Mouse (Mus musculus) CH12.LX (cell line): ENCODE data around the gene Lhpp. TPM values are rescaled to one million over a fixed set of nuclear protein-coding genes. Genes with fewer than 3 reads are reported as not detected.

Experiments
- DNase-seq: peaks from one replicate; pipeline ENCODE4 v3.0.0-alpha.2; 2013; ENCODE audit errors: extremely low read depth
- H3K27ac ChIP-seq: 2 replicates; pipeline ENCODE4 v1.5.1; 2012; ENCODE audit warnings: low read depth, mild to moderate bottlenecking, control low read depth, moderate library complexity; ENCODE audit not compliant: insufficient read depth
- H3K27me3 ChIP-seq: replicated peaks from 2 replicates; pipeline ENCODE3; 2012; ENCODE audit warnings: inconsistent platforms
- H3K36me3 ChIP-seq, 2 experiments: replicated peaks in 1 of 2; 2 replicates each; pipeline versions ENCODE3 to v1.6.1; 2012; ENCODE audit warnings: inconsistent platforms in 1 of 2, low read length in 1 of 2, mild to moderate bottlenecking in 1 of 2, mixed read lengths in 1 of 2, moderate library complexity in 1 of 2; ENCODE audit not compliant: control insufficient read depth in 1 of 2, insufficient read depth in 1 of 2
- H3K4me1 ChIP-seq, 2 experiments: 2 replicates each; pipeline ENCODE4 v1.6.1; 2012; ENCODE audit warnings: inconsistent platforms in 1 of 2, moderate library complexity in 1 of 2; ENCODE audit not compliant: insufficient read depth in 2 of 2, control insufficient read depth in 1 of 2
- H3K4me2 ChIP-seq: 2 replicates; pipeline ENCODE4 v1.6.1; 2012; ENCODE audit warnings: low read depth, mild to moderate bottlenecking, control low read depth; ENCODE audit not compliant: poor library complexity, insufficient read depth, severe bottlenecking
- H3K4me3 ChIP-seq, 3 experiments: fragments of 150-350 bp in 1 of 3; sonication (generic) in 1 of 3; replicated peaks in 1 of 3; 2 replicates each; pipeline versions ENCODE3 to v1.5.1; 2011 to 2012; ENCODE audit warnings: low read depth in 2 of 3, low read length in 2 of 3, mild to moderate bottlenecking in 2 of 3, moderate library complexity in 2 of 3, control low read depth in 1 of 3, improper control_type of control experiment in 1 of 3, inconsistent platforms in 1 of 3, mixed read lengths in 1 of 3; ENCODE audit not compliant: poor library complexity in 1 of 3
- H3K79me2 ChIP-seq: replicated peaks from 2 replicates; pipeline ENCODE4 v1.6.1; 2012; ENCODE audit warnings: mild to moderate bottlenecking, moderate library complexity; ENCODE audit not compliant: control insufficient read depth, poor library complexity, insufficient read depth, severe bottlenecking; ENCODE audit errors: extremely low read depth
- H3K9ac ChIP-seq: 2 replicates; pipeline ENCODE4 v1.6.1; 2012; ENCODE audit warnings: low read depth, mild to moderate bottlenecking, control low read depth, moderate library complexity; ENCODE audit not compliant: insufficient read depth
- H3K9me3 ChIP-seq: replicated peaks from 2 replicates; pipeline ENCODE3; 2012; ENCODE audit warnings: low read length, inconsistent platforms, mixed read lengths
- CHD2 ChIP-seq: IDR thresholded peaks from 2 replicates; pipeline ENCODE4 v1.6.1; 2011; ENCODE audit warnings: low read length, improper control_type of control experiment
- CTCF ChIP-seq, 2 experiments: IDR thresholded peaks in 1 of 2; conservative IDR thresholded peaks in 1 of 2; 2 replicates each; pipeline ENCODE4 v1.5.1; 2011 to 2012; ENCODE audit warnings: low read depth in 2 of 2, low read length in 2 of 2, improper control_type of control experiment in 1 of 2, inconsistent platforms in 1 of 2, mild to moderate bottlenecking in 1 of 2, moderate library complexity in 1 of 2
- E2F4 ChIP-seq: IDR thresholded peaks from 2 replicates; pipeline ENCODE4 v1.6.1; 2011; ENCODE audit warnings: low read depth, low read length, improper control_type of control experiment; ENCODE audit not compliant: insufficient replicate concordance
- ETS1 ChIP-seq: conservative IDR thresholded peaks from 2 replicates; pipeline ENCODE4 v1.6.1; 2012; ENCODE audit warnings: low read depth, mild to moderate bottlenecking, inconsistent platforms, low read length, improper control_type of control experiment, moderate library complexity
- GABPA ChIP-seq: IDR thresholded peaks from 2 replicates; pipeline ENCODE4 v1.6.1; 2012; ENCODE audit warnings: low read depth, low read length, improper control_type of control experiment, inconsistent platforms; ENCODE audit not compliant: insufficient replicate concordance
- IRF4 ChIP-seq: IDR thresholded peaks from 2 replicates; pipeline ENCODE4 v1.6.1; 2014; ENCODE audit warnings: low read depth, mild to moderate bottlenecking, inconsistent platforms, low read length, improper control_type of control experiment
- JUND ChIP-seq: conservative IDR thresholded peaks from 2 replicates; pipeline ENCODE4 v1.6.1; 2011; ENCODE audit warnings: low read depth, low read length, improper control_type of control experiment
- MAZ ChIP-seq: IDR thresholded peaks from 2 replicates; pipeline ENCODE4 v1.6.1; 2012; ENCODE audit warnings: low read depth, mild to moderate bottlenecking, inconsistent platforms, low read length, improper control_type of control experiment, moderate library complexity
- MEF2A ChIP-seq: IDR thresholded peaks from 2 replicates; pipeline ENCODE4 v1.6.1; 2014; ENCODE audit warnings: low read depth, mild to moderate bottlenecking, inconsistent platforms, low read length, improper control_type of control experiment, borderline replicate concordance
- NRF1 ChIP-seq: IDR thresholded peaks from 2 replicates; pipeline ENCODE4 v1.6.1; 2014; ENCODE audit warnings: low read depth, mild to moderate bottlenecking, inconsistent platforms, low read length, improper control_type of control experiment, moderate library complexity
- PAX5 ChIP-seq: IDR thresholded peaks from 2 replicates; pipeline ENCODE4 v1.6.1; 2012; ENCODE audit warnings: low read length, inconsistent platforms, mixed read lengths
- RAD21 ChIP-seq: IDR thresholded peaks from 2 replicates; pipeline ENCODE4 v1.6.1; 2011; ENCODE audit warnings: low read depth, mild to moderate bottlenecking, low read length, improper control_type of control experiment, moderate library complexity
- RCOR1 ChIP-seq: conservative IDR thresholded peaks from 2 replicates; pipeline ENCODE4 v1.6.1; 2012; ENCODE audit warnings: low read depth, mild to moderate bottlenecking, inconsistent platforms, low read length, improper control_type of control experiment
- SIN3A ChIP-seq: IDR thresholded peaks from 2 replicates; pipeline ENCODE4 v1.6.1; 2012; ENCODE audit warnings: low read length, improper control_type of control experiment, inconsistent platforms
- SMC3 ChIP-seq: IDR thresholded peaks from 2 replicates; pipeline ENCODE4 v1.6.1; 2011; ENCODE audit warnings: low read depth, low read length, improper control_type of control experiment
- TBP ChIP-seq: conservative IDR thresholded peaks from 2 replicates; pipeline ENCODE4 v1.6.1; 2011; ENCODE audit warnings: low read depth, low read length, improper control_type of control experiment
- ZC3H11A ChIP-seq: IDR thresholded peaks from 2 replicates; pipeline ENCODE4 v1.6.1; 2012; ENCODE audit warnings: low read depth, mild to moderate bottlenecking, inconsistent platforms, low read length, improper control_type of control experiment
- ZNF384 ChIP-seq: IDR thresholded peaks from 2 replicates; pipeline ENCODE4 v1.6.1; 2012; ENCODE audit warnings: low read depth, low read length, improper control_type of control experiment, inconsistent platforms
- dilution Hi-C: fragments of 300-500 bp; cut with MboI; formaldehyde crosslinking; loops from 2 replicates; pipeline ENCODE4 v1.14.3; 2020; ENCODE audit warnings: low sequenced_read_pairs; ENCODE audit not compliant: extremely low pct_unique_long_range_greater_than_20kb, extremely low pct_ligation_motif_present
- in situ Hi-C: fragments of 300-500 bp; cut with MboI; formaldehyde crosslinking; loops from 3 replicates; pipeline ENCODE4 v1.14.3; 2019; ENCODE audit warnings: low sequenced_read_pairs, low pct_ligation_motif_present, low pct_unique_long_range_greater_than_20kb, mixed read lengths
- polyA plus RNA-seq: library from polyadenylated mRNA; unstranded; fragments of >175 nt; gene quantifications from 2 replicates; pipeline ENCODE4 v1.2.1, GENCODE M21; 2012; ENCODE audit warnings: low read depth; ENCODE audit not compliant: insufficient read length
- total RNA-seq, 2 experiments: library from RNA; depleted of rRNA; stranded (reverse); fragments of 300-350 nt in 1 of 2; fragments of >200 nt in 1 of 2; gene quantifications; 2 replicates each; pipeline ENCODE4 v1.2.3; 2012 to 2014

Gene Lhpp
- total and polyA plus RNA-seq, 3 experiments, result 7.8 to 15.4 (median 14.6) TPM

GRCm38 (mm10) chr7:132705130-132705529 is 94.7 kb downstream of the Lhpp start:
- Histone ChIP-seq H3K9me3 (no peaks in the 10 kb centered on the region), H3K9ac (no peak overlapping the region), H3K36me3 (peaks cover 0 to 4% of the 10 kb centered on the region in 2 experiments), H3K79me2 (no peaks in the 10 kb centered on the region), H3K4me3 (no peak overlapping the region), H3K27ac (no peak overlapping the region), H3K4me1 (peaks cover 3 to 51% of the 10 kb centered on the region in 2 experiments; a peak in 3 of 4 replicates), H3K27me3 (no peaks in the 10 kb centered on the region), H3K4me2 (no peak overlapping the region)
- in situ Hi-C loops (no loop called here), dilution Hi-C loops (no loop called here)
- DNase-seq, result peak; percentile 33
- TF ChIP-seq PAX5, result no peak
- no peak for TF ChIP-seq NRF1
- TF ChIP-seq RAD21, result peak; percentile 38
- TF ChIP-seq CHD2, result no peak
- no peak for TF ChIP-seq RCOR1
- no peak for TF ChIP-seq E2F4
- TF ChIP-seq TBP, result no peak
- TF ChIP-seq CTCF (conservative IDR thresholded peaks at IDR 0.05 in 1 of 2, IDR thresholded peaks at IDR 0.05 in 1 of 2; ENCODE audit: low read depth in 2 of 2, low read length in 2 of 2), result peak in 1 of 2 experiments; percentile 59; a peak in 2 of 4 replicates
- TF ChIP-seq MAZ, result no peak
- peak; percentile 61 for TF ChIP-seq SMC3

GRCm38 (mm10) chr7:132711579-132711978 is 101.1 kb downstream of the Lhpp start:
- H3K9ac ChIP-seq, result no peak overlapping the region
- no peaks in the 10 kb centered on the region for H3K9me3 ChIP-seq
- DNase-seq, result no peak
- H3K27ac ChIP-seq, result no peak overlapping the region
- H3K36me3 ChIP-seq, result peaks cover 35 to 57% of the 10 kb centered on the region in 2 experiments
- no peak overlapping the region for H3K4me2 ChIP-seq
- no peaks in the 10 kb centered on the region for H3K79me2 ChIP-seq
- no peaks in the 10 kb centered on the region for H3K27me3 ChIP-seq
- H3K4me3 ChIP-seq, result no peak overlapping the region
- peaks cover 0 to 31% of the 10 kb centered on the region in 2 experiments; a peak in 2 of 4 replicates for H3K4me1 ChIP-seq
- TF ChIP-seq JUND, result no peak
- TF ChIP-seq ZNF384, result no peak
- no peak for TF ChIP-seq GABPA
- TF ChIP-seq MEF2A, result no peak
- TF ChIP-seq ZC3H11A, result no peak
- no peak for TF ChIP-seq MAZ
- no peak for TF ChIP-seq SIN3A
- no peak for TF ChIP-seq E2F4
- TF ChIP-seq NRF1, result no peak
- TF ChIP-seq IRF4, result no peak
- TF ChIP-seq TBP, result no peak
- TF ChIP-seq RAD21, result no peak
- no peak for TF ChIP-seq SMC3
- TF ChIP-seq ETS1, result no peak
- dilution Hi-C loops (no loop called here), in situ Hi-C loops (no loop called here)
